Mouse (Mus musculus) MEL (cell line): ENCODE results near the gene Cep95.
"Not testable (repeated sequence)": the region's sequence is repeated elsewhere in the genome, so short reads cannot be mapped to it uniquely, and the experiment has no call there.

Source experiments
- CTCF ChIP-seq, 3 experiments: IDR thresholded peaks in 2 of 3; conservative IDR thresholded peaks in 1 of 3; 2 replicates each; pipeline ENCODE4 v1.5.1; 2011 to 2012; ENCODE audit warnings: low read length in 3 of 3, low read depth in 2 of 3, mild to moderate bottlenecking in 2 of 3, improper control_type of control experiment in 1 of 3, inconsistent platforms in 1 of 3, mixed read lengths in 1 of 3, moderate library complexity in 1 of 3; ENCODE audit not compliant: control insufficient read depth in 1 of 3, insufficient read depth in 1 of 3, poor library complexity in 1 of 3, severe bottlenecking in 1 of 3
- EP300 ChIP-seq, 2 experiments: IDR thresholded peaks; 2 replicates each; pipeline ENCODE4 v1.6.1; 2011; ENCODE audit warnings: improper control_type of control experiment in 2 of 2, low read length in 2 of 2, low read depth in 1 of 2, mild to moderate bottlenecking in 1 of 2
- HCFC1 ChIP-seq: IDR thresholded peaks from 2 replicates; pipeline ENCODE4 v1.6.1; 2012; ENCODE audit warnings: low read depth, mild to moderate bottlenecking, inconsistent platforms, low read length, improper control_type of control experiment, moderate library complexity
- JUND ChIP-seq: IDR thresholded peaks from 2 replicates; pipeline ENCODE4 v1.6.1; 2011; ENCODE audit warnings: low read depth, mild to moderate bottlenecking, improper control_type of control experiment, low read length
- MAX ChIP-seq: IDR thresholded peaks from 2 replicates; pipeline ENCODE4 v1.6.1; 2011; ENCODE audit warnings: low read length, improper control_type of control experiment
- POLR2A ChIP-seq, 2 experiments: IDR thresholded peaks; 2 replicates each; pipeline ENCODE4 v1.6.1; 2011 to 2012; ENCODE audit warnings: low read length in 2 of 2, mild to moderate bottlenecking in 2 of 2, control low read depth in 1 of 2, improper control_type of control experiment in 1 of 2, low read depth in 1 of 2, moderate library complexity in 1 of 2; ENCODE audit not compliant: control insufficient read depth in 1 of 2, insufficient read depth in 1 of 2, poor library complexity in 1 of 2
- SMC3 ChIP-seq: IDR thresholded peaks from 2 replicates; pipeline ENCODE4 v1.6.1; 2011; ENCODE audit warnings: low read depth, low read length, improper control_type of control experiment
- ZNF384 ChIP-seq: IDR thresholded peaks from 2 replicates; pipeline ENCODE4 v1.6.1; 2012; ENCODE audit warnings: low read depth, mild to moderate bottlenecking, inconsistent platforms, low read length, improper control_type of control experiment

GRCm38 (mm10) chr11:106749557-106750120 lies 39.4 kb upstream of the Cep95 start:
- not testable (repeated sequence) for TF ChIP-seq ZNF384; SMC3; CTCF (IDR thresholded peaks at IDR 0.05 in 2 of 3, conservative IDR thresholded peaks at IDR 0.05 in 1 of 3; ENCODE audit: control insufficient read depth in 1 of 3, insufficient read depth in 1 of 3, low read depth in 2 of 3, low read length in 3 of 3, poor library complexity in 1 of 3, severe bottlenecking in 1 of 3); HCFC1; JUND; EP300 (IDR thresholded peaks at IDR 0.05; ENCODE audit: low read depth in 1 of 2, low read length in 2 of 2); POLR2A (IDR thresholded peaks at IDR 0.05; ENCODE audit: control insufficient read depth in 1 of 2, insufficient read depth in 1 of 2, low read depth in 1 of 2, low read length in 2 of 2, poor library complexity in 1 of 2); MAX
